ENCODE assay signal across 8 mouse cellular contexts in genomic region chr8:69919876-69920662, GRCm38 (mm10). TPM values are rescaled to one million over a fixed set of nuclear protein-coding genes. Genes with fewer than 3 reads are reported as not detected.
A peak's percentile ranks its signal among the peaks of the same experiment; 100 is the strongest.
DNase-seq lines count a peak whose midpoint lies in the region; ATAC-seq and TF ChIP-seq lines count a peak whose summit lies in the region.

No protein-coding gene starts in this region.

- H3K4me2 ChIP-seq in heart, embryonic 15.5 days = no peak overlapping the region; the same call in 1 of the 2 replicates
- H3K4me2 ChIP-seq in kidney, postnatal 0 days (ENCODE audit: low read length) = peak overlapping the region; percentile 10; the same call in 1 of the 2 replicates

- TF ChIP-seq CTCF in G1E (IDR thresholded peaks at IDR 0.05; ENCODE audit: low read depth, low read length) = no peak
- TF ChIP-seq CTCF in kidney, postnatal 0 days (IDR thresholded peaks at IDR 0.05; ENCODE audit: low read depth) = no peak

- no peaks in the 10 kb centered on the region for H3K9me3 ChIP-seq in G1E (replicated peaks)
- H3K9me3 ChIP-seq in embryonic facial prominence, embryonic 10.5 days = no peaks in the 10 kb centered on the region
- no peaks in the 10 kb centered on the region for H3K9me3 ChIP-seq in heart, embryonic 15.5 days (replicated peaks)
- H3K9me3 ChIP-seq in kidney, postnatal 0 days (replicated peaks; ENCODE audit: low read length) = no peaks in the 10 kb centered on the region

- ATAC-seq in G1E (ENCODE audit: extremely low read depth, insufficient number of reproducible peaks, low FRiP score, poor library complexity, severe bottlenecking) = peak; percentile 74
- ATAC-seq in heart, embryonic 15.5 days (replicated peaks; ENCODE audit: insufficient number of reproducible peaks, insufficient read depth, low FRiP score, low read depth) = peak; percentile 15
- peak; percentile 75 for ATAC-seq in kidney, postnatal 0 days (replicated peaks; ENCODE audit: low FRiP score, low read depth)

- H3K9ac ChIP-seq in heart, embryonic 15.5 days = no peak overlapping the region
- H3K9ac ChIP-seq in kidney, postnatal 0 days (ENCODE audit: low read depth, low read length) = no peak overlapping the region

- 46% methylated on average over 11 of the region's 11 CpGs for WGBS in embryonic facial prominence, embryonic 10.5 days
- WGBS in heart, embryonic 15.5 days = 33% methylated on average over 11 of the region's 11 CpGs
- 33% methylated on average over 11 of the region's 11 CpGs for WGBS in kidney, postnatal 0 days

- peak overlapping the region; percentile 84 for H3K27ac ChIP-seq in embryonic facial prominence, embryonic 10.5 days (replicated peaks)
- peak overlapping the region; percentile 55 for H3K27ac ChIP-seq in heart, embryonic 15.5 days
- H3K27ac ChIP-seq in kidney, postnatal 0 days = peak overlapping the region; percentile 73

- H3K36me3 ChIP-seq in G1E (replicated peaks) = peaks cover 91% of the 10 kb centered on the region
- H3K36me3 ChIP-seq in embryonic facial prominence, embryonic 10.5 days (replicated peaks) = peaks cover 52% of the 10 kb centered on the region
- peaks cover 16% of the 10 kb centered on the region for H3K36me3 ChIP-seq in heart, embryonic 15.5 days
- H3K36me3 ChIP-seq in kidney, postnatal 0 days (ENCODE audit: insufficient read depth, low read length) = peaks cover 28% of the 10 kb centered on the region

- H3K4me3 ChIP-seq in G1E (ENCODE audit: low read depth, low read length) = peak overlapping the region; percentile 4; the same call in 1 of the 2 replicates
- H3K4me3 ChIP-seq in embryonic facial prominence, embryonic 10.5 days = peak overlapping the region; percentile 31
- no peak overlapping the region for H3K4me3 ChIP-seq in heart, embryonic 15.5 days
- H3K4me3 ChIP-seq in kidney, postnatal 0 days (replicated peaks; ENCODE audit: low read depth, low read length) = no peak overlapping the region

- no peaks in the 10 kb centered on the region for H3K27me3 ChIP-seq in G1E (ENCODE audit: insufficient read depth, low read length)
- no peaks in the 10 kb centered on the region for H3K27me3 ChIP-seq in embryonic facial prominence, embryonic 10.5 days (replicated peaks; ENCODE audit: low read depth, poor library complexity, severe bottlenecking)
- no peaks in the 10 kb centered on the region for H3K27me3 ChIP-seq in heart, embryonic 15.5 days
- no peaks in the 10 kb centered on the region for H3K27me3 ChIP-seq in kidney, postnatal 0 days (ENCODE audit: insufficient read depth, low read length)

- peaks cover 56% of the 10 kb centered on the region for H3K4me1 ChIP-seq in G1E (ENCODE audit: insufficient read depth, low read depth, low read length)
- H3K4me1 ChIP-seq in embryonic facial prominence, embryonic 10.5 days = peaks cover 25% of the 10 kb centered on the region
- H3K4me1 ChIP-seq in heart, embryonic 15.5 days (replicated peaks) = peaks cover 48% of the 10 kb centered on the region
- H3K4me1 ChIP-seq in kidney, postnatal 0 days (replicated peaks; ENCODE audit: insufficient read depth, low read length) = peaks cover 12% of the 10 kb centered on the region; the same call in 1 of the 2 replicates

- peak; percentile 89 to 94 for DNase-seq in B cell, adult 2 months
- DNase-seq in G1E (ENCODE audit: low spot score) = peak; percentile 83
- DNase-seq in embryonic facial prominence, embryonic 10.5 days (ENCODE audit: low spot score) = peak; percentile 84
- DNase-seq in kidney, postnatal 0 days (ENCODE audit: low spot score) = peak; percentile 89
- peak; percentile 71 to 78 for DNase-seq in lung, postnatal 4 days
- DNase-seq in spleen, adult 12 weeks (ENCODE audit: low spot score) = peak; percentile 63
- DNase-seq in gastrocnemius, postnatal 10 days = no peak

RNA-seq across cellular contexts. Expression of gene Yjefn3, which starts 17.6 kb away (rescaled TPM):
- 7.3 TPM in 1 of 2 replicates, not detected in the other for total RNA-seq in G1E (2014; fragmentation: Nextera tagmentation)
- 2.1 TPM in 2 replicates for total RNA-seq in G1E (2017)
- polyA plus RNA-seq in G1E (2012) = 1.8 and 2.3 TPM in 2 replicates
- 4.2 and 4.3 TPM in 2 replicates for polyA plus RNA-seq in embryonic facial prominence, embryonic 10.5 days (2016; fragmentation: Nextera tagmentation; extraction: Ambion mirVana)
- polyA plus RNA-seq in heart, embryonic 15.5 days (2015; fragmentation: Nextera tagmentation; extraction: Ambion mirVana) = 5.9 and 10.1 TPM in 2 replicates
- 4.8 and 5.2 TPM in 2 replicates for polyA plus RNA-seq in kidney, postnatal 0 days (2015; fragmentation: Nextera tagmentation; extraction: Ambion mirVana)
- 1 to 10 TPM; 9.0 to 9.5 TPM for total RNA-seq in gastrocnemius, postnatal 10 days (2021)

RNA-seq across cellular contexts. Expression of gene Ndufa13, which starts 17.7 kb away (rescaled TPM):
- total RNA-seq in G1E (2014; fragmentation: Nextera tagmentation) (64.6 and 85.0 TPM in 2 replicates), G1E (2017) (111 and 124 TPM in 2 replicates)
- polyA plus RNA-seq in G1E (2012) = 119 and 158 TPM in 2 replicates
- polyA plus RNA-seq in embryonic facial prominence, embryonic 10.5 days (2016; fragmentation: Nextera tagmentation; extraction: Ambion mirVana) = 159 and 164 TPM in 2 replicates
- polyA plus RNA-seq in heart, embryonic 15.5 days (2015; fragmentation: Nextera tagmentation; extraction: Ambion mirVana) = 316 and 390 TPM in 2 replicates
- polyA plus RNA-seq in kidney, postnatal 0 days (2015; fragmentation: Nextera tagmentation; extraction: Ambion mirVana) = 288 and 310 TPM in 2 replicates
- 100 to 1,000 TPM; 236 to 268 TPM for total RNA-seq in gastrocnemius, postnatal 10 days (2021)

RNA-seq across cellular contexts. Expression of gene Tssk6, which starts 18.1 kb away (rescaled TPM):
- not detected in 2 replicates for total RNA-seq in G1E (2014; fragmentation: Nextera tagmentation)
- total RNA-seq in G1E (2017) = 0.22 TPM in 1 of 2 replicates, not detected in the other
- polyA plus RNA-seq in G1E (2012) = 0.12 and 0.15 TPM in 2 replicates
- 4.4 and 4.8 TPM in 2 replicates for polyA plus RNA-seq in embryonic facial prominence, embryonic 10.5 days (2016; fragmentation: Nextera tagmentation; extraction: Ambion mirVana)
- polyA plus RNA-seq in heart, embryonic 15.5 days (2015; fragmentation: Nextera tagmentation; extraction: Ambion mirVana) = 1.5 and 1.8 TPM in 2 replicates
- 3.8 and 4.0 TPM in 2 replicates for polyA plus RNA-seq in kidney, postnatal 0 days (2015; fragmentation: Nextera tagmentation; extraction: Ambion mirVana)
- total RNA-seq in gastrocnemius, postnatal 10 days (2021) = under 1 TPM in 1 of 2 experiments, not detected in 1; 0.38 TPM

RNA-seq across cellular contexts. Expression of gene Cilp2, which starts 32.6 kb away (rescaled TPM):
- not detected in 2 replicates for total RNA-seq in G1E (2014; fragmentation: Nextera tagmentation)
- under 0.01 TPM in 1 of 2 replicates, not detected in the other for total RNA-seq in G1E (2017)
- 0.01 and 0.03 TPM in 2 replicates for polyA plus RNA-seq in G1E (2012)
- polyA plus RNA-seq in embryonic facial prominence, embryonic 10.5 days (2016; fragmentation: Nextera tagmentation; extraction: Ambion mirVana) = 0.39 and 0.54 TPM in 2 replicates
- polyA plus RNA-seq in heart, embryonic 15.5 days (2015; fragmentation: Nextera tagmentation; extraction: Ambion mirVana) = 0.37 and 0.75 TPM in 2 replicates
- polyA plus RNA-seq in kidney, postnatal 0 days (2015; fragmentation: Nextera tagmentation; extraction: Ambion mirVana) = 0.69 and 0.75 TPM in 2 replicates
- 10 to 100 TPM; 25.3 to 28.4 TPM for total RNA-seq in gastrocnemius, postnatal 10 days (2021)

Comparison
In these comparisons a context has a peak if more than half of its experiments do, and no peak if none do; other contexts are left out.
1. ATAC-seq: peak in every context shown above with its lines; median percentile 75 in kidney, postnatal 0 days; 74 in G1E; 15 in heart, embryonic 15.5 days.
2. H3K4me3 ChIP-seq: peak in G1E (single experiment) and embryonic facial prominence, embryonic 10.5 days (single experiment); none in heart, embryonic 15.5 days (single experiment) and kidney, postnatal 0 days (single experiment).
3. Peak in every context shown above with its lines, with median percentiles within 50 percentile points of each other: H3K27ac ChIP-seq.